Mouse (Mus musculus): ENCODE measurements around the gene Rpl21. TPM values are rescaled to one million over a fixed set of nuclear protein-coding genes. Genes with fewer than 3 reads are reported as not detected.
"Not testable (repeated sequence)": the region's sequence is repeated elsewhere in the genome, so short reads cannot be mapped to it uniquely, and the experiment has no call there.

Gene Rpl21
- polyA plus RNA-seq, 1 experiment from 2014 or later, result 481 TPM

DNA sequence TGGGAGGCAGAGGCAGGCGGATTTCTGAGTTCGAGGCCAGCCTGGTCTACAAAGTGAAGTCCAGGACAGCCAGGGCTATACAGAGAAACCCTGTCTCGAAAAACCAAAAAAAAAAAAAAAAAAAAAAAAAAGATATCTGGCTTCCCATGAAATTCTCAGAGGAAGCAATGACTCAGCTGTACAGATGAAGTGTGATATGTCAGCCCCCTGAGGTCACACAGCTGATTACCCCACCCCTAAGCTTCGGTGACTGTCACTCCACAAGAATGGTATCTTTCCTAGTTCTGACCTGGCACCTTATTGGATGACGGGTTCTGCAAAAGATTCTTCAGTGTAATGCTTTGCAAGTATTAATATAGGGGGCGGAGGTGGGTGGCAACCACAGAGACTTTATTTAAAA is 45.2 kb downstream of the Rpl21 start:
- not testable (repeated sequence) for H3K4me1 ChIP-seq; H3K4me3 ChIP-seq; H3K36me3 ChIP-seq; H3K27me3 ChIP-seq; H3K9me3 ChIP-seq; H3K9ac ChIP-seq; H3K27ac ChIP-seq; ATAC-seq (ENCODE audit: borderline replicate concordance, extremely low read depth, low FRiP score, low TSS enrichment); H3K4me2 ChIP-seq
- 71% methylated on average over 5 of the region's 6 CpGs for WGBS

GRCm38 (mm10) chr5:146882261-146882660 is 49.6 kb downstream of the Rpl21 start:
- Histone ChIP-seq H3K4me2 (no peak overlapping the region), H3K9ac (no peak overlapping the region), H3K27ac (no peak overlapping the region), H3K36me3 (no peaks in the 10 kb centered on the region), H3K27me3 (no peaks in the 10 kb centered on the region), H3K9me3 (no peaks in the 10 kb centered on the region), H3K4me1 (no peaks in the 10 kb centered on the region), H3K4me3 (no peak overlapping the region)
- ATAC-seq (ENCODE audit: borderline replicate concordance, extremely low read depth, low FRiP score, low TSS enrichment), result no peak
- WGBS, result 76% methylated on average over 6 of the region's 6 CpGs

- Histone ChIP-seq H3K36me3 (no peaks in the 10 kb centered on the region), H3K9me3 (no peaks in the 10 kb centered on the region), H3K4me2 (no peak overlapping the region), H3K27me3 (no peaks in the 10 kb centered on the region), H3K27ac (no peak overlapping the region), H3K4me3 (no peak overlapping the region), H3K4me1 (no peaks in the 10 kb centered on the region), H3K9ac (no peak overlapping the region)
- no peak for ATAC-seq (ENCODE audit: borderline replicate concordance, extremely low read depth, low FRiP score, low TSS enrichment)
- 68% methylated on average over 7 of the region's 7 CpGs for WGBS
Observed at GRCm38 (mm10) chr5:146883053-146883452, 50.4 kb downstream of the Rpl21 start.

- H3K4me3 ChIP-seq, result no peak overlapping the region
- 80% methylated on average over 15 of the region's 15 CpGs for WGBS
Observed at GRCm38 (mm10) chr5:146883486-146884272, 51.0 kb downstream of the Rpl21 start.

More at GRCm38 (mm10) chr5:146883486-146884272, 51.0 kb downstream of the Rpl21 start:
- Histone ChIP-seq H3K27ac (no peak overlapping the region), H3K4me2 (no peak overlapping the region), H3K9me3 (no peaks in the 10 kb centered on the region), H3K36me3 (no peaks in the 10 kb centered on the region), H3K27me3 (no peaks in the 10 kb centered on the region), H3K9ac (no peak overlapping the region), H3K4me1 (no peaks in the 10 kb centered on the region)
- ATAC-seq (ENCODE audit: borderline replicate concordance, extremely low read depth, low FRiP score, low TSS enrichment), result no peak

Other genes with a start within 250 kb of the Rpl21 start
- not detected in 2 replicates for gene Gpr12, start 247.7 kb upstream of the Rpl21 start, polyA plus RNA-seq (2015; fragmentation: Nextera tagmentation; extraction: Ambion mirVana)
- 17.1 and 17.3 TPM in 2 replicates for gene Usp12, start 37.9 kb upstream of the Rpl21 start, polyA plus RNA-seq (2015; fragmentation: Nextera tagmentation; extraction: Ambion mirVana)
- gene Rasl11a, start 12.2 kb downstream of the Rpl21 start, polyA plus RNA-seq (2015; fragmentation: Nextera tagmentation; extraction: Ambion mirVana), result 24.8 and 25.7 TPM in 2 replicates
- gene Gtf3a, start 115.8 kb downstream of the Rpl21 start, polyA plus RNA-seq (2015; fragmentation: Nextera tagmentation; extraction: Ambion mirVana), result 128 and 133 TPM in 2 replicates
- gene Mtif3, start 130.9 kb downstream of the Rpl21 start, polyA plus RNA-seq (2015; fragmentation: Nextera tagmentation; extraction: Ambion mirVana), result 19.3 and 20.1 TPM in 2 replicates
- gene Lnx2, start 243.7 kb downstream of the Rpl21 start, polyA plus RNA-seq (2015; fragmentation: Nextera tagmentation; extraction: Ambion mirVana), result 15.8 and 17.2 TPM in 2 replicates
- gene Polr1d, start 244.2 kb downstream of the Rpl21 start, polyA plus RNA-seq (2015; fragmentation: Nextera tagmentation; extraction: Ambion mirVana), result 115 and 121 TPM in 2 replicates